Mouse (Mus musculus): ENCODE results near the gene Relt. TPM values are rescaled to one million over a fixed set of nuclear protein-coding genes. Genes with fewer than 3 reads are reported as not detected.
A peak's percentile ranks its signal among the peaks of the same experiment; 100 is the strongest.
"Not testable (repeated sequence)": the region's sequence is repeated elsewhere in the genome, so short reads cannot be mapped to it uniquely, and the experiment has no call there.

The Relt gene
- total RNA-seq, 2 experiments from 2014 or later, result 11.5 to 13.7 TPM

DNA sequence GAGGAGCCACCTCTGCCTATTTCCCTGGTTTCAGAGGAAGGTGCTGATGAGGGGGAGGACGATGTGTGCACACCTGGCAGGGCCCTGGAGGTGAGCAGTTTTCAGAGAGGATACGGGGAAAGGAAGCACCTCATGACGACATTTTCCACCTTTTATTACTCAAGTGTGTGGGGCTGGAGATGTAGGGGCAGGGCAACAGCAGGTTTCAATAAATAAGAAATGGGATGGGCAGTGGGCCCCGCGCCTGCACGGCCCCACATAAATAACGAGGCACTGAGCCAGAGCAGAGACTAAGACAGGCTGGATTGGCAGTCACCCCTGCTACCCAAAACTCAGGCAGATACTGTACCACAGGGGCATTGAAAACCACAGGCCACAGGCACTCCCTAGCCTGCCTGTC is 17.2 kb downstream of the Relt start:
- not testable (repeated sequence) for DNase-seq (ENCODE audit: low spot score in 2 of 2)

DNA sequence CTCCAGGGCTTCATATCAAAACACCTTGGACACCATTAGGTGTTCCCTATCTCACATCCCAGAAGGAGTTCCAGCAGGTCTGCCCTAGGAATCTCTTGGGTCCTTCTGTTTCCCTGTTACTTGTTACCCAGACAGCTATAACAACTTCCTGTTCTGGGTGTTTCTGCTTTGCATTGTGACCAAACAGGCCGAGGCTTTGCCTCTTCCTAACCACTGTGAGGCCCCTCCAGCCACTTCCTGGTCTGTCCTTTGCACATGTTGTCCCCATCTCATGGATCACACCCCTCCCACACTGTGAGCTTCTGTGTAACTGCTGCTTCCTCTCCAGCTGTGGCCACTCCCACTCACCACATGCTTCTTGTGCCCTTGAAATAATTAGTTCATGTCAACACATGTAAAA is 17.8 kb downstream of the Relt start:
- DNase-seq (ENCODE audit: low spot score in 2 of 2), result peak; percentile 50 to 74

DNA sequence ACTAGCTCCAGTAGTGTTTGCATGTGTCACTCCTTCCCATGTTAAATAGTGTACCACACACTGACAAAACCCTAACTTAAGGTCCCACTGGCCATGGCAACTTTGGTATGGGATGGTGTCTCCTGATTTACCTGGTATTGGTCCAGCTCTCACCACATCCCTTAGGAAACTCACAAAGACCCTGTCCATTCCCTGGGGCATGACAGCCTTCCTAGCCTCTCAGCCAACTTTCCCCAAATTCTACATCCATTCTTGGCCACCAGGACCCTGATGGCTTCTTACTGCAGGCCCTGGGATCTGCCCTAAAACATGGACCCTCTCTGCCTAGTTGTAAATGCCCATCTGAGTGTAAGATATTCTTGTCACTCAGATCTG is 18.2 kb downstream of the Relt start:
- DNase-seq (ENCODE audit: low spot score in 2 of 2), result no peak

DNA sequence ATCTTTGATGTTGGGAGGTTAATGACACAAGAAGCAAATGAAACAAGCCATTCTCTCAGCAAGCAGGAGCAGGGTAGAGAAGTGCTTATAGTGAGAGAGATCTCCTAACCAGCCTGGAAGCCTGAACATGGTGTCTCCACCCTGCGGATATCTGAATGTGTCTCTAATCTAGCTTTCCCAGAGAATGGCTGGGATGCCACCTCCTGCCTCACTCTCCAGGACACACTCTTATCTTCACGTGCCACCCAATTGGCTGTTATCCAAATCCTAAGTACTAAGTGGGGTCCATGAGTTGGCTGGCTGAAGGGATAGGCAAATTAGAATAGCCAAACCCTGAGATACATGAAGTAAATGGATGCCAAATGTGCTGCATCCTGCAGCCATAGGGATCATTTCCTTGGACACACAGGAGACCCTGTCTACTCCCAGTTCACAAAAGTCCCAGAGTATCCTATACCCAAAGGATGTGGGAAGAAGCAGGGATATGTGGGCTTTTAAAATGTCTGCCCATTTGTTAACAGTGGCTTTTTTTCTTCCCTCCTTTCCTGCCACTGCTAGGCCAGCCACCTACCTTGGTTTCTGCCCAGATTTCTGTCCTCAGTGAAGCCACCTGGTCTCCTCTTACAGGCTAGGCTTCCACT is 18.7 kb downstream of the Relt start:
- no peak for DNase-seq (ENCODE audit: low spot score in 2 of 2)

DNA sequence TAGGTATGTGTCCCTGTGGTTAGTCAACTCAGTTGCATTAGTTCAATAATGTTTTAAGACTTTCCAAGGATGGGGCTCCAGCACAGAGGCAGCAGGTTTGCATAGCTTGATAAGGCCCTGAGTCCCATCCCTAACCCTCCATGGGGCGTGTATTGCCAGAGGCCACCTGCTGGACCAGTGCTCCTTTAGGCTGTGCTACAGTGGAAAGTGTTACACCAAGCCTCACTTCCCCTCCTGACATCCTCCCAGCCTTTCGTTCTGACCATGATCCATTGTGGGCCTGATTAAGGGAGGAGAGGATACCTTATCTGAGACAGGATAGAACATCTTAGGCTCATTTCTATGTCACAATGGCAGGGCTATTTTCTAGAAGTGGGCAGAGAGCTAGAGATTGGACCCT is 19.4 kb downstream of the Relt start:
- DNase-seq (ENCODE audit: low spot score in 2 of 2), result no peak

DNA sequence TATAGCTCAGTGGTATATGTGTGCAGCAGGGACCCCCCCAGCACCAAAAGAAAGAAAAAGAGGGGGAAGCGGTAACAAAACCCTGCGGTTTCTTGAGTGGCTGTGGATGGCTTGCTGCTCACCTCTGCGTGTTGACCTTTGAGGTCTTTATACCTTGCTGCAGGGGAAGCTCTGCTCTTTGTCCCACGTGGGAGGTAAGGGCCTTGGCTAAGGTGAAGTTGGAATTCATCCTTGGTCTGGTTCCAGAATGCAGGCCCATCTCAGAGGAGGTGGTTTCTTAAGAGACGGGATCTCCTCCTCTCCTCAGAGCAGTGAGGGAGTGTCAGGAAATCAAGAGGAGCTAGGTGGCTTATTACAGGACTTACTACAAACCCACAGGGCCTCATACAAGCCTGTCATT is 21.1 kb downstream of the Relt start:
- DNase-seq (ENCODE audit: low spot score in 2 of 2), result no peak

DNA sequence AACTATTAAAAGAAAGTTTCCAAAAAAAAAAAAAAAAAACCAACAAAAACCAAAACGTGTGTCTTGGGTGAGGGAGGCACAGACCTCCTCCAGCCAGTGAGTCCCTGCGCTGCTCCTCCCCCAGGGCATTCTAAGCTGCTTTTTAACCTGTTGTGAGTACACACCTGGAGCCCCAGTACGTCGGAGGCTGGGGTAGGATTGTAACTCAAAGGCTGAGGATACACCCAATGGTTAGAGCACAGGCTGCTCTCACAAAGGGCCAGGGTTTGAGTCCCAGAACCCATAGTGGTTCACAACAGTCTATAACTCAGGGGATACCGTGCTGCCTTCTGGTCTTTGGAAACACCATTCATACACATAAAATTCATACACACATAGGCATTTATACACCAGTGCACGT is 21.6 kb downstream of the Relt start:
- no peak for DNase-seq (ENCODE audit: low spot score in 2 of 2)

DNA sequence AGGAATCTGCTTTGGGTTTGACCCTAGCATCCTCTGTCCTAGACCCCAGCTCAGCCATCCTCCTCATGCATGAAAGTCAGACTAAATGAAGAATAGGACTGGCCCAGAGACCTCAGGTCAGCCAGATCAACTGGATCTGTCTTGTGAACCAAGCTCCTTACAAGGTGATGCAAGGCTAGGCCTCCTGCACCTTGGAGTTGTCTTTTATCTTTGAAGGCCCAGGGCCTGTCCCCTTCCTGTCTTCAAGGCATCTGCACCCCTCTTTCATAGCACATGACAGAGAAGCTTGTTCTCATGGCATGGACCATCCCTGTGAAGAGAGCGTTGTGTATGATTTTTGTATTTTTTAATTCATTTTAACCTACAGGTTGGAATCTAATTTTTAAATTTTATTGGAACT is 22.3 kb downstream of the Relt start:
- no peak for DNase-seq (ENCODE audit: low spot score in 2 of 2)

DNA sequence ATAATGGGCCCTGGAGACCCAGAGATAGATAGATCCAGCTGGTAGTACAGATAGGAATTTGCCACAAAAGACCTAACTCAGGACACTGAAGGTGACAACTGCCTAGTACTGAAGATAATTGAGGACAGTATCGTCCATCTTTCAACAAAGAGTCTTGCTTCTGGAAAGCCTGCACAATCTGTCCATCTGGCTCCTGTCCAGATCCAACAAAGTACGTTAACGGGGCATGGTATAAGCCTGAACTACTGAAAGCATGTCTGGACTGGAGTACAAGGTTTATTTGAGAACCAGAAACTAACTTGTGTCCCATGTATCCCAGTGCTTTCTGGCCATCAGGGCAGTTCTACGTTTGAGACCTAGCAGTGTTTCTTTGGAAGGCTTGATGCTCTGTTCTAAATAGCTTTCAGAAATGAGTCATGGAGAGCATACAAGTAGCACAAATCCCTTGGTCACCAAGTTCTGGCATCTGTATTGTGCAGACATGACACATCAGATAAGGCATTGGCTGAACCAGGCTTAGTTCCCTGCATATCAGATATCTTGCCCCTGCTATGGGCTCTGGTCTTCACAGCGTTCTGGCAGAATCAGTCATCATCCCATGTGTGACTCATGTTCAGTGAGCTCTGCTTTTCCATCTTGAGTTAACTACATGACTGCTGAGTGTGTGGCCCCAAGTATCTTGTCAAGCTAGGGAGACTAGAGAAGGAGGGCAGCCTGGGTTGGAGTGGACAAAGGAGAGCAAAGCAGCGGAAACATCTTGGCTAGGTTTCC is 23.4 kb downstream of the Relt start:
- no peak for DNase-seq (ENCODE audit: low spot score in 2 of 2)

DNA sequence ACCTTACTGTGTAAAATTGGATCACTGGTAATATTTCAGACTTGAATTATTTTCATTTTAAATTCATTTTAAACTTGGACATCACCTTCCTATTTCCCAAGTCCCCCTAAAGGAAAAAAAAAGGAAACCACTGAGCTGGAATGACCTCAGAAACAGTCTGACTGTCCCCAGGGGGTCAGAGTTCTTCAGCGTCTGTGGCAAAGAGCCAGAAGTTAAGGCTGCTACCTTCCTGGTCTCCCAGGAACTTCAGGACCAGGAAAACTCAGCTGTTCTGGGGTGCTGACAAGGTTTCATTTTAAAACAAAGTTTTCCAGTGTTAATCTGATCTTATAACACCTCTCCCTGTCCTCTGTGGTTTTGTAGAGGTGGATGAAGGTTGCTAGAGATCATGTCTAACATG is 25.5 kb downstream of the Relt start:
- no peak for DNase-seq (ENCODE audit: low spot score in 2 of 2)

DNA sequence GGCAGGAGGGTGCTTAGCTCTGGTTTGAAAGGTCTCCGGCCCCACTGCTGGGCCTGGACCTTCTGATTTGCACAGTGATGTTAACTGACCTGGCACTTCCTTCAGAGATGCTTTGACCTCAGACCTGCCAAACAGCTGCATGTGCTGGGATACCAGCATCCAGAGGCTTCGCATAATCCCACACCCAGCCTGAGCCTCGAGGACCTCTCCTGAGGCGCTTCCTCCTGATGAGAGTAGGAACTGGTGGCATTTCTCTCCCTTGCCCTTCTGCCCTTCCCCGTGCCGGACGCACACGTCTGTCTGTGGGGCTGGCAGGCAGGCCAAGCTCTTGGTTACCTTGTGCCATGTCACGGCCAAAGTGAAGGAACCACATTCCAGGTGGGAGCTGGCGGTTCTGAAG is 26.6 kb downstream of the Relt start:
- DNase-seq (ENCODE audit: low spot score in 2 of 2), result no peak

DNA sequence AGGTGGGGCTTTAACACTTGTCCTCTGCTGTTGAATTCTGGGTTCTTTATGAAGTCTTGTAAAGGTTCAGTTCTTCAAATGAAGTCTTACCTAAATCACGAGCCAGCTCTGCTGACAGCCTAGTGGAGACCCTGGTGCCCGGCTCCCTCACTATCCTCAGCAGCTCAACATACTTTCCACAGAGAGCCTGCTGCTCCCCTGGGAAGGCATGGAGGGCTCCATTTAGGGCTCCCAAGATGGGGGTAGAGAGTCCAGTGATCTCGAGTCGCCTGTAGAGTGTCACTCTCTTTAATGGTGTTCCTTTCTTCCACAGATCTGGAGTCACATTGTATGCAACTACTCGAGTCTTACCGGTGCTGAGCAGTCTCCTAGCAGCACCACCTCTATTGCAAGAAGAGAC is 27.5 kb downstream of the Relt start:
- DNase-seq (ENCODE audit: low spot score in 2 of 2), result no peak

DNA sequence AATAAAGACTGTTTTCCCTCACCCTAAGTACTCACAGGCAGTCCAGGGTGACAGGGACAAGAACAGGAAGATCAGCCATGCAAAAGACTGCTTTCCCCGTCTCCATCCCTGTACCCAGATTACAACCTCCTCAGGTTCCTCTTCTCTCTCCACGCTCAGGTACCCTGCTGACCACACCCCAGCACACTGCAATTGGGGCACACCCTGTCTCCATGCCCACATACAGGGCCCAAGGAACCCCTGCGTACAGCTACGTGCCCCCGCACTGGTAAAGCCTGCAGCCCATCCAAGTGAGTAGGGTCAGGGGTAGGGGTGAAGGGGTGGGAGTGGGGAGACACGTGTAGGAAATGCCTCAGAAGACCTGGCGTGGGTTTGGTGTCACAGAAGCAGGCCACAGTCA is 28.1 kb downstream of the Relt start:
- DNase-seq (ENCODE audit: low spot score in 2 of 2), result no peak

DNA sequence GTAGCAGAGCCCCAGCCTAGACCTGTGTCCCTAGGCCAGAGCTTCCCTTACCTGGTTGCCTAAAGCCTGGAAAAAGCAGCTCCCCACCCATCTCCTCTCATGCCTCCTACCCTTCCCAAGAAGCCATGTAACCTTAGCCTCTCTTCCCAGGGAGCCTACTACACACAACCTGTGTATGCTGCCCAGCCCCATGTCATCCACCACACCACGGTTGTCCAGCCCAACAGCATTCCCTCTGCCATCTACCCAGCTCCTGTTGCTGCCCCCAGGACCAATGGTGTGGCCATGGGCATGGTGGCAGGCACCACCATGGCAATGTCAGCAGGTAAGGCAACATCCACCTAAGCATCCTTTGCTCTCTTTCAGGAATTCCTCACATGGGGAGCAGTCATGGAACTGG is 29.4 kb downstream of the Relt start:
- DNase-seq (ENCODE audit: low spot score in 2 of 2), result no peak

DNA sequence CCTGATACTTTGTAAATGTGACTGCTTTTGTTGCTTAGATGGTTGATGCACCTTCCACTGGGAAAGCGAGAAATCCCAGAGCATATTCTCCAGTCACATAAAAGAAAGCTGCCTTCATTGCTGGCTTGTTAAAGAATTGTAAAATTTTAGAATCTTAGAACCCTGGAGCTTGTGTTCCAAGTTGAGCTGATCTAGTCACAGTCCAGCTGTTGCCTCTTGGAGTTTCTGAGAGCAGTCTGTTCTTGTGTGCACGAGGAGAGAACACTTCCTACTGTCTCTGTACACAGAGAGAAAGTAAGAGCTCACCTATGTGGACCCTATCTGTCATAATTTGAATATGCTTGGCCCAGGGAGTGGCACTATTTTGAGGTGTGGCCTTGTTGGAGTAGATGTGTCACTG is 34.7 kb downstream of the Relt start:
- peak in 1 of 2 experiments; percentile 46 for DNase-seq (ENCODE audit: low spot score in 2 of 2)

DNA sequence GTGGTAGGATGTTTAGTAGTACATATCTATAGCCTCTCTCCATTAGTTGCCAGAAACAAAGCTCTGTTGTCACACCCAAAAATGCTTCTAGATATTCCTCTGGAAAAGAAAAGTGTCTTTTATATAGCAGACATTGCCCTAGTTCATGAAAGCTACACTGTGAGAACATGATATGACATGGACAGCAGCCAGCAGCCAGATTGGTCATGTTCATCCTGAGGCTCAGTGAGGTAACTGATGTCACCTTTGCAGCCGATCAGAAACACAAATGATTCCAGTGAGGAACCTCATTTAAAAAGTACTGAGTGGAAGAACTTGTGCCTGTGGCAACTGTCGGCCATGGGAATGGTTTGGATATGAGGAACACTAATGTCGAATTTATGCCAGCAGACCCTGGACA is 38.6 kb downstream of the Relt start:
- no peak for DNase-seq (ENCODE audit: low spot score in 2 of 2)

DNA sequence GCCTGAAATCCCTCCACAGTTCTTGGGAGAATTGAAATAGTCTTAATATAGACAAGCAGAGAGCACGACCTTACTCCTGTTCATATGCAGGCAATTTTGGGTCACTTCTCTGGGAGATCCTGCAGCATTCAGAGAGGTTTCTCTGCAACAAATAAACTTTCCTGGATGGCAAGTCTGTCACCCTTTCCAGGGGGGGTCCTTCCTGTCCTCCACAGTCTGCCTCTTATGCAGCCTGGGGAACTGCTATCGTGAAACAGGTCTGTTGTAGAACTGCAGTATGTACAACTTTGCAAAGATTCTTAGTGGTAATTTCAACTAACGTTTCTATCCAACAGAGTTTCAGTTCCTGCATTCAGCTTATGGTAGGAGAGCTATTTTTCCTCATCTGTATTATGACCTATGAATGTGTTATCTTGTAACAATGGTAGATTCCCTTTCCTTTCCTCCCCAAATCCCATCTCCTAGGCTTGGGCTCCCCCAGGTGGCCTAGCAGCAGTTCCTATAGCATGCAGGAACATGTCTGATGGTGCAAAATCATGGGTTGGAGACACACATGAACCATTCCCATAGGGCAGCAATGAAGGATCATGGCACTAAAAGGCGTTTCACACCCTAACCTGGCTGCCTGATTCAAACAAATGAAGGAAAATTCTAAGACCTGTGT is 44.7 kb downstream of the Relt start:
- no peak for DNase-seq (ENCODE audit: low spot score in 2 of 2)

DNA sequence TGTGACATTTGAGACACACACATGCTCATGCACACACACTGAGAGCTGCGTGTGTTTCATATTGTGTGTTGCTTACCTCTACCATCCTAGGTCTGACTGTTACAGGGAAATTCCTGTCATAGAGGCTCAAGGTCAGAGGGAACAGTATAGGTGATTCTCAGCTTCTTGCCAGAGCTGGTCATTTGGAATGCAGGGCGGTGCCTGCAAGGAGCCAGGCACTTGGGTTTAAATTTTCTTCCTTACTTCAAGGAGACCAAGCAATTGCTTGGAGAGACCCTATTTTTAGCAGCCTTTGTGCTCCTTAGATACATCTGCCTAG is 45.8 kb downstream of the Relt start:
- no peak for DNase-seq (ENCODE audit: low spot score in 2 of 2)

DNA sequence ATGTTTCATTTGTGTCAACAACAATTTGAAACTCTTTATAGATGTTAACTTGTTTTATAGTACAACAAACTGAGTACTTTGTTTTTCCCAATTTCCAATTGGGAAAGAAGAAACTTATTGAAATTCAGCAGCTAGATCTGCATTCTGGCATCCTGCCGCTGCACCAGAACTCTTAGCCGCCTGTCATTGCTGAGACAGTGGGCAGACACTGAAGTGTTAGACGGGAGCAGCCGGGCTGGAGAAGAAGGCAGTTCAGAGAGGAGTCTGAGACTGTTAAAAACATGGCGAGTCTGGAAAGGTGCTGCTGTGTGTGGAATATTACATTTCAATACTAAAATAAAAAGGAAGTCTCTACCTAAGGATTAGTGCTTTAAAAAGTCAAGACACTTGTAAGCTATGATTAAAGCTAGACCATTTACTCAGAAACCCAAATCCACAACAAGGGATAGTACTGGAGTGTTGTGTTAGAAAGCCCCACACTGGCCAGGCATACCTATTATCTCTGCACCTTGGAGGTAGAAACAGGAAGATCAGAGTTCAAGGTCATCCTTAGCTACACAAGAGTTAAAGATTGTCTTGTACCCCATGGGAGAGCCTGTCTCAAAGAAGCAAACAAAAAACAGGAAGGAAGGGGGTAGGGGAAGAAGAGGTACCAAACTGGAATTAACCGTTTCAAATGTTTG is 46.3 kb downstream of the Relt start:
- DNase-seq (ENCODE audit: low spot score in 2 of 2), result peak; percentile 62 to 77

DNA sequence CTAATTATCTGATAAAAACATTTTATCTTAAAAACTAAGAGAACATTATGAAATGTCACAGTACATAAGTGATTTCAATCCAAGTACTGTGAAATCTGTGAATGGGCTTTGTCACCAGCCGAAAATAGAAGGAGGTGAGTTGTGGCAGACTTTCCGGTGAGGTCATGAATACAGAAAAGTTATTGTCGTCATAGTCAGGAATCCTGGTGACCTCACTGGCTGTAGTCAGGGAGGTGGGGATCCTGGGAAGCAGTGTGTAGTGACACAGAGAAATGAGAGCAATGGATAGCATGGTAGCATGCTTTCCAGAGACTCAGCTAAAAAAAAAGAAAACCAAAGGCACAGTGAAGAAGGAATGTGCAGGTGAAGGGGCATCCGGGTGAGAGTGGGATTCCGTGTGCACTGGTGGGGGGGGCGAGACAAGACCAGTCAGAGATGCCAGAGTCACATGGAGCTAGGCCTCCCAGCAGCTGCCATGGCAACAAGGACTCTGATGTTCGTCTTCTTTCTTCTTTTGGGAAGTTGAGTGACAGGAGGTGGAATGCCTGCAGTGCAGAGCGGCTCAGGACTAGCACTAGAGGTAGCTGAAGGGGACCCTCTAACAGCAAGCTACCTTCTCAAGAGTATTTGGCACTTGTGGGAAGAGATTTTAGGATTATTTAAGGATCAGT is 47.2 kb downstream of the Relt start:
- no peak for DNase-seq (ENCODE audit: low spot score in 2 of 2)

DNA sequence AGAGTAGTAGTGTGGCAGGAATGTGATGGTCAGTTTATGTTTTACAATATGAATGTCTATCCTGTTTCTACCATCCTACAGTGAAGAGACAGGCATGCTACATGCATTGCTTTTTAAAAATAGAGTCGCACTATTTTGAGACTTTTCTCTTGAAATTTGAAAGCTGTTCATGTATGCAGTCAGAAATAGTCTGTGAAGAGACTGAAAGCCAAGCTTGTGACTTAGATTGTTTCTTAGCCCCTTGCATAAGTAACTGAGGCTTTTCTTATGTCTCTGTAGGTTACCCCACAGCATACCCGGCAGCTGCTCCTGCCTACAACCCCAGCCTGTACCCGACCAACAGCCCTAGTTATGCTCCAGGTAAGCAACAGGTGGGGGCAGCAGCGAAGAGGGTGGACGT is 50.6 kb downstream of the Relt start:
- DNase-seq (ENCODE audit: low spot score in 2 of 2), result no peak

DNA sequence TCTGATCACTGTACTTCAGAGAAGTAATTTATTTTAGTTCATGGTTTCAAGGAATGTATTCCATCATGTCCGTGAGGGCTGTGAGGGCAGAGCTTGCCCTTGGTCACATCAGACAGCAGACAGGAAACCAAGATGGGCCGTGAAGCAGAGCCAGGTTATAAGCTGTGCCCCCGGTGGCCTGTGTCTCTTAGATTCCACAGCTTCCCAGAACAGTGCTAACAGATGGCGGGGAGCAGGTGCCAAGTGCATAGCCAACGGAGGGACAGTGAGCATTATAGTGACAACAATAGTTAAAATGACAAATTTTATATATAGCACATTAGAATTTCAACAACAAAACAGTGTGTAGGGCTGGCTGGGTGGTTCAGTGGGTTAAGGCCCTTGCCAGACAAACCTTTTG is 51.3 kb downstream of the Relt start:
- no peak for DNase-seq (ENCODE audit: low spot score in 2 of 2)
